Mouse (Mus musculus): ENCODE data around the gene Phactr2.

DNA sequence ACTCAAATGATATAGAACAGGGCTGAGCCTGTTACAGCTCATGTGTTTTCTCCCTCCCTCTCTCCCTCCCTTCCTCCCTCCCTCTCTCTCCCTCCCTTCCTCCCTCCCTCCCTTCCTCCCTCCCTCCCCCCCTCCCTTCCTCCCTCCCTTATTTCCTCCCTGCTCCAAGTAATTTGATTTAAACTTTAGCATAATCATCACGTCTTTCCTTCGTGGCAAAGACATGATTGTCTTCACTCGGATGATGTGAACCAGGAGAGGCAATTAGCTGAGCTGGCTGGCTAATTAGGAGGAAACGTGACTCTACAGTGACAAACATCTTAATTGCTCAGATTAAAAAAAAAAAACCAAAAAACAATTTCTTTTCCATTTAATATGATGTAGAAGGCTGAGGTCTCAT, 55.0 kb downstream of the Phactr2 start:
- no peak for TF ChIP-seq CTCF (IDR thresholded peaks at IDR 0.05; ENCODE audit: low read depth)
- no peak for TF ChIP-seq EP300 (IDR thresholded peaks at IDR 0.05; ENCODE audit: low read depth)

All from liver, embryonic 14.5 days (tissue).